Comparison of ENCODE assay signal across 13 mouse cellular contexts in genomic region chr3:94851731-94852130, GRCm38 (mm10). TPM values are rescaled to one million over a fixed set of nuclear protein-coding genes. Genes with fewer than 3 reads are reported as not detected.
DNase-seq lines count a peak whose midpoint lies in the region; ATAC-seq and TF ChIP-seq lines count a peak whose summit lies in the region.
"Had no signal": no experiment of that assay in that cellular context is flagged by ENCODE, and none has a peak within 500 bp of the region (broad histone marks: within the 10 kb centered on the region; RNA-seq: fewer than 3 reads in every experiment).

No protein-coding gene starts in this region.

- TF ChIP-seq CTCF in MEL (IDR thresholded peaks at IDR 0.05 in 2 of 3, conservative IDR thresholded peaks at IDR 0.05 in 1 of 3; ENCODE audit: control insufficient read depth in 1 of 3, insufficient read depth in 1 of 3, low read depth in 2 of 3, low read length in 3 of 3, poor library complexity in 1 of 3, severe bottlenecking in 1 of 3) = no peak

- H3K27ac ChIP-seq in MEL (ENCODE audit: control insufficient read depth, low read depth, low read length) = no peak overlapping the region
- no peak overlapping the region for H3K27ac ChIP-seq in midbrain, embryonic 13.5 days
- H3K27ac ChIP-seq: hindbrain, embryonic 10.5 days; kidney, embryonic 15.5 days; midbrain, embryonic 15.5 days; stomach, embryonic 15.5 days had no signal

- H3K4me2 ChIP-seq in midbrain, embryonic 13.5 days (replicated peaks) = no peak overlapping the region
- H3K4me2 ChIP-seq: kidney, embryonic 15.5 days; midbrain, embryonic 15.5 days; stomach, embryonic 15.5 days had no signal

- 70% methylated on average over 3 of the region's 3 CpGs for WGBS in midbrain, embryonic 13.5 days

- peaks cover 16% of the 10 kb centered on the region for H3K79me2 ChIP-seq in MEL (ENCODE audit: control insufficient read depth, insufficient read depth, low read length, poor library complexity)

- no peak overlapping the region for H3K4me3 ChIP-seq in MEL (ENCODE audit: control insufficient read depth in 1 of 2, insufficient read depth in 1 of 2, low read depth in 2 of 2, low read length in 2 of 2)
- peak overlapping the region; percentile 72 for H3K4me3 ChIP-seq in megakaryocyte, embryonic 14.5 days (replicated peaks)
- H3K4me3 ChIP-seq in midbrain, embryonic 13.5 days (replicated peaks) = no peak overlapping the region
- H3K4me3 ChIP-seq: hindbrain, embryonic 10.5 days; kidney, embryonic 15.5 days; midbrain, embryonic 15.5 days; stomach, embryonic 15.5 days had no signal

- H3K9ac ChIP-seq in MEL (ENCODE audit: control insufficient read depth, low read depth, low read length, poor library complexity, severe bottlenecking) = no peak overlapping the region; the same call in 1 of the 2 replicates
- H3K9ac ChIP-seq in midbrain, embryonic 13.5 days (replicated peaks) = no peak overlapping the region
- H3K9ac ChIP-seq: kidney, embryonic 15.5 days; midbrain, embryonic 15.5 days; stomach, embryonic 15.5 days had no signal

- no peak for TF ChIP-seq POLR2A in MEL (IDR thresholded peaks at IDR 0.05; ENCODE audit: control insufficient read depth in 1 of 2, insufficient read depth in 1 of 2, low read depth in 1 of 2, low read length in 2 of 2, poor library complexity in 1 of 2)

- no peaks in the 10 kb centered on the region for H3K27me3 ChIP-seq in MEL (ENCODE audit: control insufficient read depth in 1 of 2, insufficient read depth in 2 of 2, low read length in 2 of 2)
- no peaks in the 10 kb centered on the region for H3K27me3 ChIP-seq in megakaryocyte, embryonic 14.5 days (replicated peaks)
- no peaks in the 10 kb centered on the region for H3K27me3 ChIP-seq in midbrain, embryonic 13.5 days
- H3K27me3 ChIP-seq: kidney, embryonic 15.5 days; midbrain, embryonic 15.5 days; stomach, embryonic 15.5 days had no signal

- peaks cover 10 to 32% of the 10 kb centered on the region in 2 experiments for H3K4me1 ChIP-seq in MEL (ENCODE audit: control insufficient read depth in 1 of 2, insufficient read depth in 2 of 2, low read length in 2 of 2)
- H3K4me1 ChIP-seq in megakaryocyte, embryonic 14.5 days = peaks cover 57% of the 10 kb centered on the region
- peaks cover 16% of the 10 kb centered on the region; the same call in 1 of the 2 replicates for H3K4me1 ChIP-seq in midbrain, embryonic 13.5 days (replicated peaks)
- H3K4me1 ChIP-seq: hindbrain, embryonic 10.5 days; stomach, embryonic 15.5 days had no signal

- no peak for ATAC-seq in midbrain, embryonic 13.5 days
- ATAC-seq: midbrain, embryonic 15.5 days had no signal

- no peak for TF ChIP-seq RAD21 in MEL (IDR thresholded peaks at IDR 0.05; ENCODE audit: low read depth, low read length)

- no peak for TF ChIP-seq EP300 in MEL (IDR thresholded peaks at IDR 0.05; ENCODE audit: low read depth in 1 of 2, low read length in 2 of 2)

- DNase-seq in spleen, adult 18-20 months = peak; percentile 9 to 19
- DNase-seq in spleen, adult 12 weeks (ENCODE audit: low spot score) = no peak
- DNase-seq in MEL (ENCODE audit: low read depth, low spot score) = peak; percentile 71
- peak; percentile 15 to 22 for DNase-seq in thymus, postnatal 36 days
- no peak for DNase-seq in yolk sac, embryonic 10.5 days (ENCODE audit: low spot score)
- DNase-seq in gastrocnemius, postnatal 25 days = no peak
- DNase-seq: cerebellum, postnatal 14 days had no signal

- peaks cover 11 to 35% of the 10 kb centered on the region in 2 experiments for H3K36me3 ChIP-seq in MEL (ENCODE audit: control insufficient read depth in 1 of 2, insufficient read depth in 2 of 2, low read length in 2 of 2)
- peaks cover 29% of the 10 kb centered on the region for H3K36me3 ChIP-seq in megakaryocyte, embryonic 14.5 days (replicated peaks; ENCODE audit: low read length)
- peaks cover 24% of the 10 kb centered on the region for H3K36me3 ChIP-seq in midbrain, embryonic 13.5 days

- H3K9me3 ChIP-seq in MEL (replicated peaks; ENCODE audit: insufficient read depth, low read length) = no peaks in the 10 kb centered on the region
- H3K9me3 ChIP-seq in megakaryocyte, embryonic 14.5 days = no peaks in the 10 kb centered on the region
- no peaks in the 10 kb centered on the region for H3K9me3 ChIP-seq in midbrain, embryonic 13.5 days
- H3K9me3 ChIP-seq: hindbrain, embryonic 10.5 days; kidney, embryonic 15.5 days; midbrain, embryonic 15.5 days; stomach, embryonic 15.5 days had no signal

TF ChIP-seq in MEL, 35 proteins besides CTCF, POLR2A, EP300 and RAD21:
- TF ChIP-seq ELF1 (IDR thresholded peaks at IDR 0.05; ENCODE audit: low read depth, low read length) (peak; percentile 31; the same call in 1 of the 2 replicates), CHD2 (IDR thresholded peaks at IDR 0.05; ENCODE audit: low read length) (no peak), MXI1 (IDR thresholded peaks at IDR 0.05; ENCODE audit: low read depth, low read length) (no peak)

RNA-seq across cellular contexts. Expression of gene Pogz, which starts 14.4 kb away (rescaled TPM):
- total RNA-seq in MEL (2012; rRNA removed) = 10.6 and 12.9 TPM in 2 replicates
- polyA plus RNA-seq in MEL (2012; ENCODE audit: insufficient read depth in 1 of 2, insufficient read length in 2 of 2, low read depth in 1 of 2, low replicate concordance in 2 of 2, missing spikeins in 1 of 2) = 10 to 100 TPM in 1 of 2 experiments, not detected in 1; 31.6 TPM
- 18.3 and 29.1 TPM in 2 replicates for polyA plus RNA-seq in megakaryocyte, embryonic 14.5 days (2012; ENCODE audit: insufficient read depth, low replicate concordance)
- 26.9 and 27.3 TPM in 2 replicates for polyA plus RNA-seq in midbrain, embryonic 13.5 days (2015; fragmentation: Nextera tagmentation; extraction: Ambion mirVana)
- 10 to 100 TPM; 13.3 to 13.4 TPM for total RNA-seq in gastrocnemius, postnatal 25 days (2021)

RNA-seq across cellular contexts. Expression of gene Psmb4, which starts 35.0 kb away (rescaled TPM):
- total RNA-seq in MEL (2012; rRNA removed) = 890 and 977 TPM in 2 replicates
- 100 to 1,000 TPM; 826 to 964 TPM for polyA plus RNA-seq in MEL (2012; ENCODE audit: insufficient read depth in 1 of 2, insufficient read length in 2 of 2, low read depth in 1 of 2, low replicate concordance in 2 of 2, missing spikeins in 1 of 2)
- 186 and 205 TPM in 2 replicates for polyA plus RNA-seq in megakaryocyte, embryonic 14.5 days (2012; ENCODE audit: insufficient read depth, low replicate concordance)
- 375 and 391 TPM in 2 replicates for polyA plus RNA-seq in midbrain, embryonic 13.5 days (2015; fragmentation: Nextera tagmentation; extraction: Ambion mirVana)
- total RNA-seq in gastrocnemius, postnatal 25 days (2021) = 100 to 1,000 TPM; 172 to 192 TPM

Comparison
In these comparisons a context has a peak if more than half of its experiments do, and no peak if none do; other contexts are left out.
1. DNase-seq: peak in spleen, adult 18-20 months (2 of 2), MEL (single experiment) and thymus, postnatal 36 days (2 of 2); none in spleen, adult 12 weeks (single experiment), yolk sac, embryonic 10.5 days (single experiment) and gastrocnemius, postnatal 25 days (single experiment).